Mouse (Mus musculus) ES-E14 (cell line): ENCODE data around the gene Otogl.

Experiments
- CHD2 ChIP-seq: IDR thresholded peaks from 2 replicates; pipeline ENCODE4 v1.6.1; 2014; ENCODE audit warnings: mild to moderate bottlenecking, low read depth, low read length, inconsistent platforms
- HCFC1 ChIP-seq: IDR thresholded peaks from 2 replicates; pipeline ENCODE4 v1.6.1; 2012; ENCODE audit warnings: low read length, inconsistent platforms, borderline replicate concordance; ENCODE audit not compliant: insufficient read depth
- MAFK ChIP-seq: IDR thresholded peaks from 2 replicates; pipeline ENCODE4 v1.6.1; 2014; ENCODE audit warnings: mild to moderate bottlenecking, low read depth, low read length, inconsistent platforms; ENCODE audit not compliant: insufficient read depth
- ZC3H11A ChIP-seq: IDR thresholded peaks from 2 replicates; pipeline ENCODE4 v1.6.1; 2012; ENCODE audit warnings: low read depth, mild to moderate bottlenecking, inconsistent platforms, low read length, borderline replicate concordance
- ZNF384 ChIP-seq: IDR thresholded peaks from 2 replicates; pipeline ENCODE4 v1.6.1; 2012; ENCODE audit warnings: low read depth, low read length, inconsistent platforms

GRCm38 (mm10) chr10:107948647-107949046, 36.7 kb upstream of the Otogl start:
- no peak for TF ChIP-seq HCFC1
- no peak for TF ChIP-seq CHD2
- TF ChIP-seq ZNF384 = no peak
- TF ChIP-seq MAFK = no peak
- no peak for TF ChIP-seq ZC3H11A
